Mouse (Mus musculus): ENCODE data around the gene Pigr.
A peak's percentile ranks its signal among the peaks of the same experiment; 100 is the strongest.

Gene Pigr

DNA sequence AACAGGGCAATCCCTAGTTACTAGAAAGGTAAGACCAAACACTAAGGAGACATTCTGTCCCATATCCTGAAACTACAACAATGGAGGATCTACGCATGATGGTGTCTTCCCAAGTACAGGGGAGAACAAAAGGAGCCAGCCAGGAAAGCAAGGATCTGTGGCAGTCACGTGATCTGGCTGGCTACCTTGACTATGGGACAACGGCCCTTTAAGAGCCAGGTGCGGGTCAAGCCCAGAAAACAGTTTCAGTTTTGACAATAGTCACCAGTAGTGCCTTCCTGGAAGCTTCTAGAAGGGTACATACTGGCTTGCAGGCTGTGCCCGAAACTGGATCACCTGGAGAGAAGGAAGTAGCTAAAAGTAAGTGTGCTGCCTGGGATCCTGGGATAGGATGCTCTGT, at the start of gene Pigr:
TSS of gene Pigr (plus strand) at position 237 of the 400 bp plus-strand sequence.
- no peak for DNase-seq

DNA sequence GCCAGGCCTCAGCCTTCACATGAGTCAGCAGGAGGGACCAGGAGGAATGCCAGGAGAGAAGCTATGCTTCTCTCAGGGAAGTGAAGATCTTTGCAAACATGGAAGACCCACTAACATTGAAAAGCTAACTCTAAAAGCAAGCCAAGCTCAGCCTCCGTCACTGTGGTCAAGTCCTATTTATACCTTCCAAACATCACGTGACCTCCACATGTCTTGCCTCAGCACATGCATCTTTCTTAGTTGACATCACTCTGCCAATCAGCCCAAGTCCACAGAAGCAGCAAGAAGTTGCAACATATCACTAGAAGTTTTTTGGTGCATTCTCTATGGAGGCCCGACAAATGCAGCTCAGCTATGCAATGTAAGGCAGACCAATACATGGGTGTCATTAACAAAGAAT, 46.6 kb upstream of the Pigr start:
- DNase-seq = no peak

DNA sequence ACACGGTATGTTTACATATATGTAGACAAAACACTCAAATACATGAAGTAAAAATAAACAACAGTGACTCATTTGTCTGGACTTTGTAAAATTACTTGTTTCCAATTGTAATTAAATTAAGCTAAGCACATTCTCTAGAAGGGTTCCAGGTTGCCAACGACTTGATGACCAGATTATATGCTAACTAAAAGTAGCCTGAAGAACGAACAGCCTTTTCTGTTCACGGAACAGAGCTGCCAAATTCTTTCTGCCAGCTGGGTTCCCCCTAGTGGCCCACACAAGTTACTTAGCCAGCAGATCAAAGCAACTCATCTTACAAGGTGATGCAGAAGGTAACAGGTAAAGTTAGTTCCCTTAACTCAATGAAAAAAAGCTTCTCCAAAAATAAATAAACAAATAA, 42.4 kb upstream of the Pigr start:
- peak; percentile 47 for DNase-seq

DNA sequence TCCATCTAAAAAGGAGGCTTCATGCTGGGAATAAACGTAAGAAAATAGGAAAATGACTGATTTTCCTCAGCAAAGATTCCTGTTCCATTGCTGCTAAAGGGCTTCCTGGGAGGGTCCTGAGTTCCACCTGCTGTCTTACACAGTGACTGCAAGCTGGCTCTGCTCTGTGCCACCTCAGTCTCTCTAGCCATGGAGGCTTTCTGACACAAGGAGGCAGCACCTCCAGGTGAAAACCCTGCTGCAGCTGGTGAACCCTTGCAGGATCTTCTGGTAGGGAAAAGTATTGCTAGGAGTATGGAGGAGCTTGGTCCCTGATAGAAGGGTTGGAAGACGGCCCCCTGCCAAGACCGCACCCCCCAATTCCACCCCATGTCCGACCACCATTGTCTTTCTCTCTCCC, 39.5 kb upstream of the Pigr start:
- DNase-seq = peak; percentile 54

DNA sequence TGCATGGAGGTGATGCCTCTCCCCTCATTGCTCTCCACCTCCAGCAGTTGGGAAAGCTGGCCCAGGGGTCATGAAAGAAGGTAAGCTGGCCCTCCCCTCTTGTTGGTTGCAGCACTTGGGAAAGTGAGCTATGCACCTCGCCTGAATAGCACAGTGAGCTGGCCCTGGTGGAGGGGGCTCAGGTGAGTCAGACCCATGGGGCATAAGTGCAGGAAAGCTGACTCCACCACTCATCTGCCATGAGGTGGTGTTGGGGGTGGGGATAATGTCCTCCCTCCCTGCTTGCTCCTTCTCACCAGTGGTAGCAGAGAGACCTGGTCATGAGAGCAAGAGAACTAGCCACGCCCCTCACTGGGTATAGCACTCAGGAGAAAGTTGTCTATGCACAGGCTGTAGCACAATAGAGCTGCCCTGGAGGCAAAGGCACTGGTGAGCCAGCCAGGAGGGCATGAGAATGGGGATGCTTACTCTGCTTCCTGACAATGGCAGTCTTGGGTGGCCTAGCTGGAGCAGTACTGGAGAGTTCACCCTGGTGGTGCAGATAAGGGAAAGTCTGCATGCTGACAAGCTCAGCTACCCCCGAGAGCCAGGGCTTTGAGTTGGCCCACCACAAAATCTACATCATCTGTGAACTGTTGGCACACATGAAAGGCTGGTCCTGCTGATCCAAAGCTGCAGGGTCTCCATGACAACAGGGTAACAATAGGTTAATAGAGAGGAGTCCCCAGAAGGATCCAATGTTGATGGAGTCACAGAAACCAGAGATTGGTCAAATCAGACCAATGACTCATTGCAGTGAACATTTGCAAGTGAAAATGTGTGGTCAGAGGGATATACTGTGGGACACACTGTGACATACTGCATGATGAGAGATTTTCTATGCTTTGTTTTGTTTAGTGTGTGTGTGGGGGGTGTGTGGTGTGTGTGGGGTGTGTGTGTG, 36.7 kb upstream of the Pigr start:
- DNase-seq = no peak

DNA sequence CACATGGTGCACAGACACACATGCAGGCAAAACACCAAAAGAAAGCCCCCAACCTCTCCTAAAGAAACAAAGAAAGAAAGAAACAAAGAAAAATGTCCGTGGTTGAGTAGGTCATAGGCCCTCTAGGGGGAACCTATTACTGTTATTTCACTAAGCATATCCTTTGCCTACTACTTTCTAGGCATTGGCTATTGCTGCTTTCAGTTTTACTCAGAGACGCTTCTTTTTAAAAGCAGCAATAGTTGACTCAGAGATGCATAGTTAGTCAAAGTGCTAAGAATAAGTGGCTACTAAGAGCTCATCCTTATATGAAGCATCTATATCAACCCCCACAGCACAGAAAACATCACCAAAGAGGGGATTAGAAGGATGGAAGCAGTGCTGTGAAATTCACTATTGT, 31.2 kb upstream of the Pigr start:
- DNase-seq = no peak

DNA sequence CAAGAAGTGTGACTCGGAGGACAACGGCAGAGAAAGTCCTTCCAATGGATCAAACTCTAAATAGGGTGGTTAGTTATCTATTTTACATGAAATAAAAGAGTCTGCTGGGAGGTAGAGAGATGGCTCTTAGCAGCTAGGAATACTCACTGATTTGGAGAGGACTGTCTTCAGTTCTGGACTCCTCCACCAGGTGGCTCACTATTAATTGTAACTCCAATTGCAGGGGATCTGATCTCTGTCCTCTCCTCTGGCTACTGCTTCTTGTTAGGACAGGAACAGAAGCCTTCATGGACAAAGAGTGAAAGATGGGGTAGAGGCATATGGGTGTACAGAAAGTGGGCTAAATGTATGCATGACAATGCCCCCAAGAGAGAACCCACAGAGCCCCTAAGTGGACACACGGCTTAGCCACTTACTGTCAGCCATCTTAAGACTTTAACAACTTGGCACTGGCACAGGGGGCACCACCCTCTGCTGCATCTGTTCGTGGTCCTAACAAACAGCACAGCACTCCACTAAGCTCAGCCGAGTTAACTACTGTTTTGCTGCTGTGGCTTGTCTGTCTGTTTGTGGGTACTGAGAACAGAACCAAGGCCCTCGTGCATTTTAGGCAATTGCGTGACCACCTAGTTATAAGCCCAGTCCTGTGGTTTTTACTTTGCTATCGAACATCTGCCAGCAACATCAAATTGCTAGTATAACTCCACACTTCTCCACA, 29.4 kb upstream of the Pigr start:
- DNase-seq = peak; percentile 79

DNA sequence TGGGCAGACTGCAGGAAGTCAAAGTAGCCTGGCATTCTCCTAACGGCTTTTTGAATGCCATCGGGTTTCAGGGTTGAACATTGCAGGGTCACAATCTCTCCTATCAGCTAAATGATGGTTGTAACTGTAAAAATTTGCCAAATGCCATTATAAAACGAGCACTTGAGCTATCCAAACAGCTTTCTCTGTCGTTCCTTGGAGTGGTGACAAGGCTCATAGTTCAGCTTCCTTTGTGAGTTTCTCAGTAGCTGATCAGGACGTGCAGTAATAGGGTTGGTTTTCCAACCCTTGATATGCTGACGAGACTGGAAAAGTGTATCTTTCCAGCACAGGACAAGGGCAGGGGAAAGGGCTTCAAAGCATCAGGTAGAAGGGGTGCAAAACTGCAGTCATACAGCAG, 28.4 kb upstream of the Pigr start:
- DNase-seq = no peak

DNA sequence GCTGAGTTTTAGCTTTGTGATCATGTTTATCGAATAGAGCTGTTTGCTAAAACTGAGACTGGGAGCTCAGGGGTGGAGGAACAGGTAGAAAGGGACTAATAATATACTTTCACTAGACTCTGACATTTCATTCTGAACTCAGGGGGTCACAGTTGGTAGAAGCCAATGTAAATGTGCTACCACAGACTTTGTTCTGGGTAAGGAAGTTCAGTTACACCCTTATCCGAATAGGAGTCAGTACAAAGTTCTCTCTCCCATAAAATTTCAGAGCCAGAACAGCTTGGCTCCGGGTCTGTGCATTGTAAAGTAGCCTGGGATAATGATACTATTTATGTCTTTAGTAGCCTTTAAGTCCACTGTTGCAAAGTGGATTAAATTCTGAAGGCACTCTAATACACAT, 27.9 kb upstream of the Pigr start:
- no peak for DNase-seq

DNA sequence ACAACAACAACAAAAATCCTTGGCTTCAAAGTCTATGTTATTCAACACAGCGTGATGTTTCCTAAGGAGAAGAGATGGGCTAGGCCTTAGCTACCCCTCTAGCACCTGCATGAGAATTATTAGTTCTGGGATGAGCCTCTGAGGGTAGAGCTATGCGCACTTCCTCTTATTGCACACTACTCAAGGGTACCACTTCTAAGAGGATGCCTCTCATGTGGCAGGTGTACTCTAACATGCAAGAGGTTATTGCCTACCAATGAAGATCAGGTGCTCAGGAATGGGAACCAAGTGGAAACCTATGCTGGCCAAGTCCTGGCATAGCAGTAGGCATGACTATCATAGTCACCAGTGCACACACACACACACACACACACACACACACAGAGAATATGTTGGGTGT, 27.1 kb upstream of the Pigr start:
- no peak for DNase-seq

DNA sequence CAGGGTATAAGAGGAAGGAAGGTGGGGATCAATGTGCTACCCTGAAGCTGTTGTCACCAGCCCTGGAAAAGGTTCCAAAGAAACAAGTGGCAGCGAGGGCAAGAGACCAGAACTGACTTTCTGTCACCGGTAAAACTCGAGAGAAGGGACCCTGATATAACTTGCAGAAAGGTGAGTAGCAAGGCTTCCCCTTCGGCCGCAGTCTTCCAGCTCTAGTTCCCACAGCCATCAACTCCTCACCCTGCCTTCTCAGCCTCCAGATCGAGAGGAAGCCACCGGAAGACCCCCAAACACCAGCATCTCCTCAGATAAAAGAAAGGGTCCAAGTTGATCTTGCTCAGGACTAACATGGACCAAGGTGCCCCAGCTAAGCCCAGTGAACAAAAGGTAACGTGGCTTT, 25.9 kb upstream of the Pigr start, which contains the start of gene Fcamr:
TSS of gene Fcamr (plus strand) at position 301 of the 400 bp plus-strand sequence.
- no peak for DNase-seq

DNA sequence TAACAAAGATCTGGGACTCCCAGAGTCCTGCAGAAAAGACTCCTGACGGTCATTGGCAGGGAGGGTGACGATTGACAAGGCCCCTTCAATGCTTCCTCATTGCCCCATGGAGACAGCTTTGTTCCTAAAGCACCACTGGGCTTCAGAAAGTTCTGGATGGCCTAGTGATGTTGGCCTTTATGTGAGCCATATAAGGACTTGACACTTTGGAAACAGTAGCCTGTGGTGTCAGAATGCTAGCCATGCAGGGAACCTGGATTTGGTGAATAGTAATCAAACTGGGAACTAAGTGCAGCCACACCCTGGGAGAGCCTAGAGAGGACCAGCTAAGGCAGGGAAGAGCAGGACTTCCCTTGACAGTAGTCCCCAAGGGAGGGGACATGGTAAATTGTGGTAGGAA, 25.0 kb upstream of the Pigr start:
- DNase-seq = no peak

DNA sequence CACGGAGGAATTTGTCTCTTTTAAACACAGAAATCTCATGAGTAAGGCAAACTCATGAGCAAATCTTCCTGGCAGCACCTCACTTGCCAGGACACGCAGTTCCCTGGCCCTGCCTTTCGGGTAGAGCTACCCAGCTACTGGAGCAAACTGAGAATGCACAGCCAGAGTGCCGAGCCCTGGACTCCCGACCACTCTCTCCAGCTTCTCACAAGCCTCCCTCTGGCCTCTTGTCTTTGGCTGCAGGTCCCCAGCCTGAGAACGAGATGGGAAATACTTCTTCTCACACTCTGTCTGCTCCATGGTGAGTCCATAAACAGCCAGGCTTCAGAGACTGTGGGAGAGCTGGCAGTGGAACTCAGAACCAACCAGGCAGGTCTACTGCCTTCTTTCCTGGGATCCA, 23.5 kb upstream of the Pigr start:
- DNase-seq = no peak

DNA sequence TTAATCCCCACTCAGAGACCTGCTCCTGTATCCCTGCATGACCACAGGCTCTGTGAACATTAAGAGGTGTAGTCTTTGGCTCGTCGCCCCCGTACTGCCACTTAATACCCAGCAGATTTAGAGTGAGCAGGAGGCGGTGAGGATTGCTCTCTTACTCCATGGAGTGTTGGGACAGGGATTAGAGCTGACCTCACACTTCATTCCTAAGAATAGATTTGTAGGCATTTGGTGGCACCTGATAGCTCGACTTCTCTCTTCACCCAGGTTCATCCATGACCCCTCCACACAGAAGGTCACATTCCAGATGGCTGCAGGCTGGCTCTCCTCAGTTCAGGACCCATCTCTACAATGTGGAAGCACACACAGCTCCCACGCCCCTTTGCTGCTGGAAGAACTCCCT, 22.2 kb upstream of the Pigr start:
- DNase-seq = no peak

DNA sequence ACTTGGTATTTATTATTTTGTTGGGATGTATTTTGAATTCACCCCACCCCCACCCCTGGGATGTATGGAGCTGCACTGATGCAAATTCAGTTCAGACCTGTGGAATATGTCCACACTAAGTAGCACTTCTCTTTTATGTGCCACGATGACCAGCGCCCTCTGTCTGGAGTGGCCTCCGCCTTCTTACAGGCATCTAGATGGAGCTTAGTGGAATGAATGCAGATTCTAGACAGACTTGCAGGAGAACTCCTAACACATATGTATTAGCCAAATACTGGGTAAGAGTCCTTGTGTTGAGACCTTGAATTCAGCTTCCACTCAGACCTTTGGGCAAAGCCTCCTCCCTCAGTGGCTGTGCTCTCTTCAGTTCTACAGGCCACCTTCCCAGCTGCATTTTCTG, 15.6 kb upstream of the Pigr start:
- no peak for DNase-seq

DNA sequence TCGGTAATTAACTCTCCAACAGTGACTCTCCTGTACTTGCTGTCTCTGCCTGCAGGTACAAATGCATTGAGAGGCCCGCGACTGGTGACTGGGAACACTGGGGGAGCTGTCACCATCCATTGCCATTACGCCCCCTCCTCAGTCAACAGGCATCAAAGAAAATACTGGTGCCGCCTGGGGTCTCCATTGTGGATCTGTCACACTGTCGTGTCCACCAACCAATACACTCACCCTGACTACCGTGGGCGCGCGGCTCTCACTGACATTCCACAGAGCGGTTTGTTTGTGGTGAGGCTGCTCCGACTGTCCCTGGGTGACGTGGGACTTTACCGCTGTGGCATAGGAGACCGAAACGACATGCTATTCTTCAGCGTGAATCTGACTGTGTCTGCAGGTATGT, 15.2 kb upstream of the Pigr start:
- DNase-seq = no peak

DNA sequence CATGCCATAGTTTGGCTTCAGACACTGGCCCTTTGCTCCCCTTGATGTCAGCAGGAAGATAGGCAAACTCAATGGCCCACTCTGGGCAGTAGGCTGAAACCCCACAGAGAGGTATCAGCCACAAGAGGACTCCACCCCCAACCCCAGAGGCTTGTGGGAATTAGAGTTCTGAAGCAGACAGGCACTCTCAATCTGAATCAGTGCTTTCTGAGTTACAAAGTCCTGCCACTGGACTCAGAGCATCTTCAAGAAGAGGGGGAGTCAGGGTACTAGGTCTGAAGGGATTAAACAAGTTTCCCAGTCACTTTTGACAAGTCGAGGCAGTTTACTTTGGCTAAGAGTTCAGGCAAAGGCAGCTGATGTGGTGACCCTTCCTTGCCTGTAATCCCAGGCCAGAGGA, 6.7 kb upstream of the Pigr start:
- no peak for DNase-seq

DNA sequence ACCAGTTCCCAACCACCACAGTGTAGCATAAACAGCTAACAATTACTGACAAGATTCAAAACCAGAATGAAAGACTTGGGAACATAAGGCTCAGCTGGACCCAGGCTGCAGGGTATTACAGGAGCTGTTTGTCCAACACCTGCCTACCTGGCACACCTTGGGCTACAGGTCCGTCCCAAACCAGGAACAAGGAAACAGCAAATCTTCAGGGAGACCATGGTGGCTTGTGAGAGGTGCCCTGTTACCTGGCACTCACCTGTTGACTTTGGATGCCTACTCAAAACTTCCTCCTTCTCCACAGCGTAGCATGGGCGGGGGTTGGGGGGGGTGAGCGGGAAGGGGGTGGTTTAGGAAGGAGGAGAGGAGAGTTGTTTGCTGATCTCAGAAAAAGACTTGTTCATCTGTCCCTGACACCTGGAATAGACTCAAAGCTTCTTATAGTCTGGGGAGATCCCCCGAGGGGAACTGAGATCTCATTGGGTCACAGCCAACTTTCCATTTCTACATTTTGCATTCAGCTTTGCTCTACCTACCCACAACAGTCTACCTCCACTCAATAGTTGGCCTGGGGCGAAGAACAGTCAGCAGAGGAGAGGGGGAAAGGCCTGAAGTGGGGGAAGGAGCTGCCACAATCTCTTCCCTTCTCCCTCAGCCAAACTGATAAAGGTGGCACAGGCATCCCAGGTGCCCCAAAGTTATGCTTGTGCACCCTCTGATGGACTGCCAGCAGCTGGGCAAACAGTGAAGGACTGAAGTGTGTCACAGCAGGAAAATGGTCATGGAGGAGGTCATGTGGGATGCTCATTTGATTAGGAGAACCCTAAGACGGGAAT, 6.0 kb upstream of the Pigr start:
- DNase-seq = no peak

DNA sequence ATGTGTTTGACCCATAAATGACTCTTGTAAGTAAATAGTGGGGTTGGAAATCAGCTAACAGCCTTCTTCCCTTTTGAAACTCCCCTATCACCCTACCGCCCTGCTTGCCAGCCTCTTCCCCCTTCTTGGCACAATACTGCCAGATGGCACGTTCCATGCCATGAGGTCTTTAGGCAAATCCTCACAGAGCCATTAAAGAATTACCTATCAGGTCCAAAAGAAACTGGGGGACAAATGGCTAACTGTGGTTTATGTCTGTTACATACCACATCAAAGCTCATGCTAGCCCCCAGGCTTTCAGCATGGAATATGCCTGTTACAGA, 5.4 kb upstream of the Pigr start:
- no peak for DNase-seq

DNA sequence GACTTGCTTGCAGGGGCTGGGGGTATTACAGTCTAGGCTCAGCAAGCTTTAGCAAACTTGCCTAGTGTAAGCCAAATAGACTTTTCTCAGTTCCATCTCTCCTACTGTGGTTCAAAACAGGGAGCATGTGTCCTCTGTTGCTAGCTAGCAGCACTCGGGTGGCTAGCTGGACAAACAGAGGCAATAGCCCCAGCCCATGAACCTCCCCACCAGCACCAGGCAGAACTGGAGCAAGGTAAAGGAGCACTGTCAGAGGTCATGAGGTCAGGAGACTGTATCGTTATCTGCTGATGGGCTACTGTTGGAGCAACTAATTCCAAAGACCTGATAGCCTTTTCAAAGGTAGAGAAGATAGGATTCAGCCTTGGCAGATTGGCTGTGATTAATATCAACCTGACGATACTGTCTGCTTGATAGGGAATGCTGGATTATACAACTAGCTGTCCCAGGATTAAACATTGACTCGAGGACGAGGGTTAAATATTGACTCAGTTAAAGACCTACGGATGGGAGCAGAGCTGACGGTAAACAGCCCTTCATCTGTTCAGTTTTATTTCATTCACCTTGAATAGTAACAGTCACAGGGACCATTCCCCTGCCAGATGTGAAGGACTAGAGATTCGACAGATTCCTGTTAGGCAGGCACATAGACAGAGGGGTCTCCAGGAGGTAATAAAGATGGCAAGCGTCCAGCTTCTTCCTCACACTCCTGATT, 4.4 kb upstream of the Pigr start:
- DNase-seq = no peak

DNA sequence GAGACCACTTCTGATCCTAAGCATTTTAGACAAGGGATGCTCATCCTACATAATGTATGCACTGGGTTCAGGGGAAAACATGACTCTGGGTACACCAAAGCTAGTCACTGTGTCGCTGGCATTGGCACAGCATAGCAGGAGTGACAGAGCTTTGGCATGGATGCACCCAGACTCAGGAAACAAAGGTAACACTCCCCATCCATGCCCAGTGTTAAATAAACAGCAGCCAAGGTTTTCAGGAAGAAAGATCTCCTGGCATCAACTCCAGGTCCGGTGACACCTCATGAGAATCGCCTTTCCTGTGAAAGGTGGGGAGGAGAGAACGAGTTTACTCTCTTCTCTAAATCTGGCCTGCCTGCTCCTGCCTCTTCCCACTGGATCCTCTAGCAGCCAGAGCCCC, 2.2 kb downstream of the Pigr start:
- DNase-seq = no peak

DNA sequence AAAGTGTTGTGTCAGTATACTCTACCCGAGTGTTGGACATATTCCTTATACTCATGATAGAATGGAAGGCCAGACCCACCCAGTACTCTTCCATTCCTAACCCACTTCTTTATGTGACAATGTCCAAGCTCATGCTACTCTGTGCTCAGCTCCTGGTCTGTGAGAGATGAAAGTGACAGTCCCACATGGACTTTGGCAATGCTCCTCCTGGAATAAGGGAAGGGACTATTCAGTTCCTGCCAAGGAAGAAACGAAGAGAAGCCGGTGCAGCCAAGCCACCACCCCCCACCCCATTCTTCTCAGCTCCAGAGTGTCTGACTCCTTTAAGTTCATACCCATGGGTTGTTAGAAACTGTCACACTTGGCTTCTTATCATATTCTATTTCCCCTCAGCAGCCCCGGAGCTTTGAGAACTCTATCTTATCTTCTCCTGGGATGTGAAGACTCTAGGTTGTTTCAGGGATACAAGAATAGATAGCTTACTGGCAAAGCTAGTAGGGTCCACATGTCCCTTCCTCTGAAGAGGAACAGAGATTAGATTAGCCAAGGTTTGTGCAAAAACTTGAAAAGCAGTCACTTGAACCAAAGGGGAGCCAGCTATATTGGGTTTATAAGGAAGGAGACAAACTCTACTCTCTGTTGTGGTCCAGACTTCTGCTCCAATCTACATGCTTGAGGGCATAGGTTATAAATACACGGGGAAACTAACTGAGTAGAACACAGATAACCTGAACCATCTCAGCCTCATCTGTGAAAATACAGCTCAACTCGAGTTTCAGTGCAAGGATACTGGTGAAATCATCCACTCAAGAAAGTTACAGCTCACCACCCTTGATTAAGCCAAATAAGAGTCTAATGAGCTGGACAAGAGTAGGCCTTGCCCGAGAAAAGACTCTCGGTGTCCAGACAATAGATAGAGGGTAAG, 3.7 kb downstream of the Pigr start:
- DNase-seq = no peak

Measured in thymus, postnatal 4 days (tissue).